Mouse (Mus musculus): ENCODE measurements around the gene Plau.

Gene Plau

DNA sequence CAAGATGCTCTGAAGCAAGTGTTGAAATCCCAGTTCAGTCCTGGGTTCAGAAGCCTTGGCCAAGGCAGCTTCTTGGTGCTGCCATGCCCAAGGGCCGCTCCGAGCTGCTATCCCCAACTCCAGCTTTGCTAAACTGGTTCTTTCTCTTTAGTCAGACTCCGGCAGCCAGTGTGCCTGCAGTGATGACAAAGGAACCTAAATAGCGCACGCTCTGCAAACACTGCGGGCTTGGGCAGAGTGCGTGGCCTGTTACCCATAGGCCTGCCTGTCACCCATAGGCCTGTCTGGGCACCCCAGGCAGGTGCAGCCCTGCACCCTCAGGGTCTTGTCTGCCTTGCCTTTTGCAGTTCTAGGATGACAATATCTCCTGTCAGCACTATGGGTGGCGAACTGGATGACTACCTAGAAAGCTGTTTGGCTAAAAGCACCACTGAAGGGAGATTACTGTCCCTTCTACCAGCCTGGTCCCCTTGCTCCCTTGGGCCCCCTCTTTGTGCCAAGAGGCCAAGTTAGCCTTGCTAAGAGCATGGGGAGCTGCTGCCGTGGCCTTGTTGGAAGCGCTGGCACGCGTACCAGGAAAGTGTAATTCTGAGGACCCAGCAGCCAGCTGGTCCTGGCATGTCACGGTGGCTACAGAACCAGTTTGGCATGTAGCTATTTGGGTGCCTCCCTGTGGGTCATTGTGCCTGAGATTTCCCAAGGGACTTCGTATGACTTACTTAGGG lies 30.2 kb upstream of the Plau start:
- in situ Hi-C loops (cut with MboI, MseI), result no loop called here

DNA sequence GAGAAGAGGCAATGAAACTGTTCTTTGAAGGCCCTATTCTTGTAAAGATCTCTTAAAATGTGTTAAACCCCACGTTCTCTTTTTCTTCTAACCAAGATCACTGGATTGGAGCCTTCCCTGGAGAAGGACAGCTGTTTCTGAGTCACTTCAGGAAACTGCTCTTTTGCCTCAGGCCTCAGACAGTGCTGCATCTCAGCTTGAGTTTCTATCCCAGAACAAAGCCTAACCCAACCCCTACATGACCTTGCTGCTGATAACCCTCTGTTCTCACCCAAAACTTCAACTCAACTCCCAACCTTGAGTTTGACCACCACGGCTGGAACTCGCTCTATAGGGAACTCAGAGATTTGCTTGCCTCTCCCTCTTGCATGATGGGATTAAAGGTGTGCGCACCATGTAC lies 27.1 kb upstream of the Plau start:
- in situ Hi-C loops (cut with MboI, MseI), result no loop called here

DNA sequence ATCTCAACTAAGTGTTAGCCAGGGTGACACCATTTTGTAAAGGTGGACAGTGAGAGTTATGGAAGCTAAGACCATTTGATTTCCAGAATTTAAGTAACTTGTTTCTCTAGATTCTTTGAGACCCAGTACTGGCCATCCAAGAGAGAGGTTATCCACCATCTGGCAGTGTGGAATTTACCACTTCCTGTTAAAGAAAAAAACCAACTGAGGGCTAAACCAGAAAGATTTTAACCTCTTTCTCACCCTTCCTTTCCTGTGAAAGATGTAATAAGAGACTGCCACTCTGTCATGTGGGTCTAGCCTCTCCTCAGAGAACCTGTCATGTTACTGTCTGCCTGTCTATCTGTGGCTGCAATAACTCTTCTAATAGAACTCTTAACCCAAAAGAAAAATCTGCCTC lies 26.6 kb upstream of the Plau start:
- in situ Hi-C loops (cut with MboI, MseI), result no loop called here

DNA sequence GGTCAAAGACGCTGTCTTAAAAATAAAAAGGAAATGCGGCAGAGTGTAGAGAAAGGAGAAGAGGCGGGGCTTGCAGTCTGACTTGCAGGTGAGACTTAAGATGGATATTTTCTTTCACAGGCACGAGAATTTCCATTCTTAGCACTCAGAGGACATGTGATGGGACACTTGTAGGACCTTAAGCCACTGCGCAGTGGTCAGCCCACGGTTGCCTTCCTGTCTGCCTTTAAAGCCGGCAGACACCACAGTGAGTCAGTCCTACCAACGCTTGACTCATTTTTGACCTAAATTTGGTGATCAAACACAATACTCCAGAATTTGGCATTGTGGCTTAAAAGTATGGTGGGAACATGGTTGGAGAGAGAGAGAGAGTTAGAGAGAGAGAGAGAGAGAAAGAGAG lies 25.2 kb upstream of the Plau start:
- in situ Hi-C loops (cut with MboI, MseI), result no loop called here

DNA sequence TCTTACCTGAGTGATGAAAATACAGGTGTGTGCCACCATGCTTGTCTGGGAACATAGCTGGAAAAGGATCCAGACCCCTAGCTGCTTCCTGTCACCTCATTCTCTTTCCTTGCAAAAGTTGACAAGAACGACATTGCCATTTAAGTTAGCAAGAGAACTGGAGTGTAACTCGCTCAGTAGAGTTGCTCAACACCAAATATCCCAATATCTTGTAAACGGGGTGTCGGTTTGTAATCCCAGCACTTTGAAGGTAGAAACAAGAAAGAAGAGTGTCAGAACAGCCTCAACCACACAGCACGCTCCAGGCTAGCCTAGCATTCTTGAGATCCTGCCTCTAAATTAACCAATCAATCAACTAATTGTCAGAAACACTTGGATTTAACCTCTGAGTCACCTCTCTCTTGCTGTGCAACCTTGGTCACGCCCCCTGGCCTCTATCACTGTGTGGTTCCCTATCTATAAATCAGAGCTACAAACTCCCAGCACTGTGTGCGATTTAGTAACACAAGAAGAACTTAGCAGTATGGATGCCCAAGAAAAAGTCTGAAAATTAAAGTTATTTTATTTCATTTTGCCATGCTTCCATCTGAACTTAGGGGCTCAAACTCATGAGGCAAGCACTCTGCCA lies 24.6 kb upstream of the Plau start:
- in situ Hi-C loops (cut with MboI, MseI), result no loop called here

DNA sequence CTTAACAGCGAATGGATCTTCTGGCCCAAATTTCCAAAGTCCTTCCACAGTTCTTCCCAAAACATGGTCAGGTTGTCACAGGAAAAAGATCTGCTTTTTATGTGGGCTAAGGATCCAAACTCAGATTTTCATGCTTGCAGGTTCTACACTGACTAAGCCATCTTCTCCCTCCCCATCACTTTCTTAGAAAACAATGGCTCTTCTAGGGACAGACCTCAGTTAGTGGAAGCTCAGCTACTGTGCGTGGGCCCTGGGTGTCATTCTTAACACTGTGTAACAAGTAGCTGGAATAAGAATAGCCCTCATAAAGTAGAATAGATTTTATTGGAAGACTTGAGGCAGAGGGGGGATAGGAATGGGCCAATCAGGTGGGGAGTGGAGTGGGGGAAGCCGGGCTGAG lies 21.0 kb upstream of the Plau start:
- in situ Hi-C loops (cut with MboI, MseI), result no loop called here

DNA sequence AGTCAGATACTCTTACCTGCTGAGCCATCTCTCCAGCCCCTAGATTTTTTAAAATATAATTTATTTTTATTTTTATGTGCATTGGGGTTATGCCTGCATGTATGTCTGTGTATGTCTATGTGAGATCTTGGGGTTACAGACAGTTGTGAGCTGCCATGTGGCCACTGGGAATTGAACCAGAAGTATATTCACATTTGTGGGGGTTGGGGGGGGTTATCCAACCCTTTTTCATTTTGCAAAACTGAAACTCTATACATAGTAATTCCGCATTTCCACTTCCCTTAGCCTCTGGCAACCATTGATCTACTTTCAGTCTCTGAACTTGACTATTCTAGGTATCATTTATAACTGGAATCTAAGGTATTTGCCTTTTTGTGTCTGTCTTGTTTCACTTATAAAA lies 11.9 kb upstream of the Plau start:
- in situ Hi-C loops (cut with MboI, MseI), result no loop called here

DNA sequence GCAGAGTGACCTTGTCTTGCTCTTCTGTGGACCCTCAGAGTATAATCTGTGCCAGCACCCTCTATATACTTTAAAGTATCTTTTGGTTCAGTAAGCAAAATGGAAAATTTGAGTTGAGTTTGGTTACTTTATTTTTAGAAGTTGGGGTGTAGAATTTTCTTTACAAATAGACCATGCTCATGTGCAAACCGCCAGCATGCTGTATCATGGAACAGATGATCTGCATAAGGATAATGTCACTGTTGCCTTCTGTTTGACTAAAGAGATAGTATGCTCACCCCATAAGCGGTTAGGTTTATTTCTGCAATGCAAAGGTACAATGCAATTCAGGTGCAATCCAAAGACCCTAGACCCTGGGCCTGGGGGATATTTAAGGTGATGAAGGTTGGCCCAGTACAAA lies 10.9 kb upstream of the Plau start:
- in situ Hi-C loops (cut with MboI, MseI), result no loop called here

DNA sequence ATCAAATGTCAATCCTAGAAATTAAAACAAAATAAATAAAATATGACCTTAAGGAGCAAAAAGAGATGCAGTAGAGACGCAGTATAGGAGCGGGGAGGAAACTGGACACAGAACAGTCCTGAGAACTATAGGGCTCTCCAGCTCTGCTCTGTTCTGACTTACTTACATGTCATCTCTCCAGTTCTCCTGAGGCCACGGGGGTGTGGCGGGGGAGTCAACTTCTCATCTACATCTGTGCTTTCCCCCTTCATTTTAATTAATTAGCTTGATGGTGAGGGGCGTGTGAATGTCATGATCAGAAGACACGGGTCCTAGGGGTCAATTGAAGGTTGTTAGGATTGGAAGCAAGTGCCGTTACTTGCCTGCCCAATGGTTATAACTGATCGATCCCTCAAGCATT lies 9.4 kb upstream of the Plau start:
- in situ Hi-C loops (cut with MboI, MseI), result no loop called here

DNA sequence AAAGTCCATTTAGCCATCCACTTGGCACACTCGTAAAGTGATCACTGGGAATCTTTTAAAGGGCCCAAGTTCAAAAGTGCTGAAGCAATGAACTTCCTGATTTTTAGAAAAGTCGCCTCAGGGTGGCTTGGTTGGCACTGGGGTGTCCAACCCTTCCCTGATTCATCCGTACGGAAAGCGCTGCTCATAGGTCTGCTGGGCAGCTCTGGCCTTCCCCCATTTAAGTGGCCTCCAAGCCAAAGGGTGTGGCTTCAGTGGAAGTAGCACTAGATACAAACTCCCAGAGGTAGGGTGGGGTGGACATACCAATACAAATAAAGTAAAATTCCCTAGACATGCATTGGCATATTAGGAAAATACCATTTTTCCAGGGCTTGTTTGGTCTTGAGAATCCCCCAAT lies 9.0 kb upstream of the Plau start:
- in situ Hi-C loops (cut with MboI, MseI), result no loop called here

DNA sequence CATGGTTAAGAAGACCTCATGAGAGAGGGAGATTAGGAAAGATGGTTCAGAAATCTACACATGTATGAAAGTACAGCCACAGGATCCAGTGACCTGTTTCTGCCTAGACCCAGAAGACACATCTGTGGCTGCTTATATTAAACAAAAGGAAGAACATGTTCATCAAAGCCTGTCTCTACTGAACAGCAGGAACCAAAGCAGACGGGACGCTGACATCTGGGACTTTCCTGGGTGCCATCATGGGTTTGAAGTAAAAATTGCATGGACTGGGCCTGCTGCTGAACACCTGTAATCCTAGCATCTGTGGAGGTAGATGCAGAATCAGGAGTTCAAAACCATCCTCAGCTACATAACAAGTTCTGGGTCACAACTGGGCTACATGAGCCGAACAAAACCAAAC lies 7.9 kb upstream of the Plau start:
- in situ Hi-C loops (cut with MboI, MseI), result no loop called here

DNA sequence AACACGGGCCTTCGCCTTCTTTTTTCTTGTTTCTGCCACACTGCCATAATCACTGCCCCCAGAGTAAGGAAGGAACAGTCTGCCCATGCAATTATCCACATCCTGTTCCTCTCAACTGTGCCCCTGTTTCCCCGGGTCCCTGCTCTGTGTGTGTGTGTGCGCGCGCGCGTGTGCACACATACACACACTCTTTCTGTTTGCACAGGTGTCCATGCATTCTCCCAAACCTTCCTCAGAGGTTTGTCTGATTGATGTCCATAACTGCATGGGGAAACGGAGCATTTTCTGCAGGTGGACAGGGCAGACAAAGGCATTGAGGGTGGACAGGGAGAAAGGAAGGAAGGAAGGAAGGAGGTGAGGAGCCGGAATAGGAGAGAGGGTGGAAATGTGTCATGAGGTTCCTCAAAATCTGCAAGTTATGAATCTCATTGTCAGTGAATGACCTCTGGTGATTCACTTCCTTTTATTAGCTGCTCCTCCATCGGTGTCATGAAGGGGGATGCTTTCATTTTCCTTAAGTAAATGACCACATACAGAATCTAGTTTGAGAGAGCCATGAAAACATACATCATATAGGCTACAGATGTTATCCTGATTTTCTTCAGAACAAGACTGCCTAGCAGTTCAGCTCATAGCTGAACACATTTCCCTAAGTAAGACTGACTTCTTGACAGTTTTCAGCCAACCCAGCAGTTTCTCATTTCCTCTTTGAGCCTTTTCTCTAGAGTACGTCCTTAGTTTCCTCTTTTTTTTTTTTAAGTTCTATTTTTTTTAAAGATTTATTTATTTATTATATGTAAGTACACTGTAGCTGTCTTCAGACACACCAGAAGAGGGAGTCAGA lies 6.7 kb upstream of the Plau start:
- in situ Hi-C loops (cut with MboI, MseI), result no loop called here

DNA sequence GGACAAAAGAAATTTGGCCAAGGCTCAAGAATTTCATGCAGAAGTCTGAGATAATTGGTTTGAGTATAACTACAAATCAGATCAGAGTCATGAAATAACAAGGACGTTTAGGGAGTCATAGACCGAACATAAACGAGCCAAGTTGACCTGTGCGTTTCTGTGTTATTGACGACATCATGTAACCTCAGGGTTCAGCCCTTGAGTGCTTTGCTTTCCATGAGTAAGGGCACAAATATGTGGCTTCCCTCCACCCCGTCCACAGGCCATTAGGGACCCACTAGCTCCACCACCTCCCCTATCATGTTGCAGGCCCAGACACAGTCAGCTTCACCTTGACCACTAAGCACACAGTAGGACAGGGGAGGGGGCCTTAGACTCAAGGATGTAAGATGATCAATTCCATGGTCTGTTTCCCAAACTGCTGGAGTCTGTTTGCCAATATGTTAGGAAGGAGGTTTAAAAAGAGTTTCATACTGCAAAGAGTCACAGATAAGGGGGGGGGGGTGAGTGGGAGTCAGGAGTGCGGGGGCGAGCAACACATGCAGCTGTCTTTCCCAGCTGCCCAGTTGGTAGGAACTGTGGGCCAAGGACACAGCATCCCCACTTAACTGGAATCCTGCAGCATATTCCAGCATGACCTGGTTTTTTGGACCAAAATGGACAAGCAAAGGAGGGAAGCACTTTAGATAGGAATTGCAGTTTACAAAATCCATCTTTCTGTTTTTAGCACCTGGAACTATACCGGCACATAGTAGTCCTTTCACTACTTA lies 5.1 kb upstream of the Plau start:
- in situ Hi-C loops (cut with MboI, MseI), result no loop called here

DNA sequence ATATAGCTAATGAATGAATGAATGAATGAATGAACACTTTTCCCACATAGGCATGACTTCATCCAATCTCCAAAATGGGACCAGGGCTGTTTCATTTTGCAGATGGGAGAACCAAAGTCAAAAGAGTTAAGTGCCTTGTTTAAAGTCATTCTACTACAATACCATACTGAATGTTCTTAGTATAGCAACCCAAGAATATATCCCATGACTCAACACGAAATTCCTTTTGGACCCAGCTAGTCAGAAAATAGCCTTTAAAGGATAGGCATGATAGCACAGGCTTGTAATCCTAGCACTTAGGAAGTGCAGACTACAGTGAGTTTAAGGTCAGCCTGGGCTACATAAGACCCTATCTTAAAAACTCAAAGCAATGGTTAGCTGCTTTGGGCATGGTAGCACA lies 4.5 kb upstream of the Plau start:
- in situ Hi-C loops (cut with MboI, MseI), result no loop called here

DNA sequence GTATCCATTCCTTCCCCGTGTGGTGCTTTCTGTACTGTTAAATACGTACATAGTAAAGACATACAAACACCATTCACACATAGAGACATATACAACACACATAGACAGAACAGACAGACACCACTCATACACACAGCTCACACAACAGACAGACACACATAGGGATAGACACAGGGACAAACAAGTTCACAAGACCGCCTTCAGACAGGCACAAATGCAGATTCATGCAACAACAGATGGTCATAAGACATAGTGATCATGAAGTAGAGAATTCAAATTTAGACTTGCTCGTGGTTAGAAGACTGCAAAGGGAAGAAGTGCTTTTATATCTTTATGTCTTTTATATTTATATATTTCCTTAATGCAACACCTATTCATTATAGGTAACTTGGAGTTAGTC lies 2.9 kb upstream of the Plau start:
- in situ Hi-C loops (cut with MboI, MseI), result no loop called here

DNA sequence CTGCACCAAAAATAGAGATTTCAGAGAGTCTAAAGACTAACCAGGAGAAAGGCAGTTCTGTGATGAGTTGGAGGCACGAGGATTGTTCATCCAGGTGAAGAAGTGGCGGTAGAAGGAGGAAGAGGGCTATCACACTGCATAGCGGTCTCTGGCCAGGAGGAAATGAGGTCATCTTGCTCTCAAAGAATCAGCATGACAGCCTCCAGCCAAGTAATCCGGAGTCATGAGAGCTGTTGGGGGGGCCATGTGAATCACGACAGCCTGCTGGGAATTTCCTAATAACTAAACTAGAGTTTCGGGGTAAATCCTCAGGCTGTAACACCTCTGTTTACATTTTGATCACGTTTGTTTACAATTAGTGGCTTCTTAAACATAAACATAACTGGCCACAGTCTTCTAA lies 2.3 kb upstream of the Plau start:
- in situ Hi-C loops (cut with MboI, MseI), result no loop called here

DNA sequence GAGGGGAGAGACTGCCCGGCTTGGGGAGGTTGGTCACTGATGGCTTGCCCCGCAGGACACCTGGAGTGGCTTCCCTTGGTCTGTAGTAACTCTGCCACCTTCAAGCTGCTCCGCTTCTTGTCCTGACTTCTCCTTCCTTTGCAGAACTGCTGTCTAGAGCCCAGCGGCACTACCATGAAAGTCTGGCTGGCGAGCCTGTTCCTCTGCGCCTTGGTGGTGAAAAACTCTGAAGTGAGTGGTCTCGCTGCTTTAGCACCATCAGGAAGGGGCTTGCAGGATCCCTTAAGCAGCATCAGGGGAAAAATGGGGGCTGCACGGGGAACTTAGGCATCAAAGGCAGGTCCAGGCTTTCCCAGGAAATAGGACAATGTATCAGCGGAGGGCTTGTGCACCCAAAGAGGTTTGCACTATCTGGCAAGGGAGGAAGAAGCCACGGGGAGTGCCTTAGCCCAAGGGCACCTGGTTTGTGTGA lies 481 bp downstream of the Plau start:
- in situ Hi-C loops (cut with MboI, MseI), result no loop called here

DNA sequence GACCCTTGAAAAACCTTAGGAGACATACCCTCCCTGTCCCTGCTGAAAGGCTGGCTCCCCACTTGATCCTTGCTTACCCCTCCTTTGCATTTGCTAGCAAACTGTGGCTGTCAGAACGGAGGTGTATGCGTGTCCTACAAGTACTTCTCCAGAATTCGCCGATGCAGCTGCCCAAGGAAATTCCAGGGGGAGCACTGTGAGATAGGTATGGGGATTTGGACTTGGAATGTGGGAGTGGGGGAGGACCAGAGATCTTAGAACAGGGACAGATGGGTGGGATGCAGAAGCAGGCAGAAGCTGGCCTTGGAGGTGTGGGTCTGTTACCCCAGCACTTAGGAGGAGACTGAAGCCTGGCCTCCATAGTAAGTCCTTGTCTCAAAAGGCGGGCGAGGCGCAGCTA lies 1.2 kb downstream of the Plau start:
- in situ Hi-C loops (cut with MboI, MseI), result no loop called here

DNA sequence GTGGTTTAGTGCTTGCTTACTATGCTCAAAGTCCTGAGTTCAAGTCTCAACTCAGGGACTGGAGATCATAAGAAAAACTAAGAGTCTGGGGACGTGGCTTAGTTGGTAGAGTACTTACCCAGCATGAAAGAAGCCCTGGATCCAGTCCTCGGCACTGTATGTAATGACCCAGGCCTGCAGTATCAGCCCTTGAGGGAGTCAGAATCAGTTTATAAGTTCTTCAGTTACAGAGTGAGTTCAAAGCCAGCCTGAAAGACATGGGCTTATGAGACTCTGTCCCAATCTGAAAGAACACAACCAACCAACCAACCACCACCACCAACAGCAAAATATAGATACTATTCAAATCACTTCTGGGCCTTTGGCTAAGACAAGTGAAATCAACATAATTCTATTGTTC lies 5.1 kb downstream of the Plau start:
- in situ Hi-C loops (cut with MboI, MseI), result no loop called here

DNA sequence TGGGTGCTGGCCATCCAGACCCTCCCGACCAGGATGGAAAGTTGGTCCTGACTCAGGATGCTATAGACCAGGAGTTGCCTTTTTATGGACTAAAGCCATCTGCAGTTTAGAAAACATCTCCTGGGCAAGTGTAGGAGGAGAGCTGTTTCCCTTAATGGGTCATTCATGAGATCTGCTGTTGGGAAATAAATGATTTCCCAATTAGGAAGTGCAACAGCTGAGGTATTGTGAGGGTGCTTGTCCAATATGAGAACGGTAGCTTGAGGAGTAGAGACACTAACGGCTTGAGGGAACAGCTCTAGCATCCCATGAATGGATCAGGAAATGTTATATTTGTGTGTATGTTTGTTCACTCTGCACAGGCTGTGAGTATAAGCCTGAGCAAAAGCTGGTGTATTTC lies 6.2 kb downstream of the Plau start:
- in situ Hi-C loops (cut with MboI, MseI), result no loop called here

DNA sequence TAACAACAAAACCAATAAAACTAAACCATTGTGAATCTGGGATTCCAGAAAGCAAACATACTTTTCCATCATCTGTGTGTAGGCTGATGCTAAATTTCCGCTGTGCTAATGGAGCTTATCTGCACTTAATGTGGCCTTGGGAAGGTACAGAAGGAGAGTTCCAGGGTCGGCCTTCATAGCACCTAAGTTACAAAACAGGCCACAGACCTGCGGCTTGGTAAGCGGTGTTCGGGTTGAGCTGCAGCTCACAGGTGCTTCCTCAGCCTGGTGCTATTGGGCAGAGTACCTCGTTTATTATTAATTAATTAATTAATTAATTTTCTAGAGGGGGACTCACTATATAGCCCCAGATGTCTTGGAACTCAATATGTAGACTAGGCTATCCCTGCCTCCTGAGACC lies 7.7 kb downstream of the Plau start:
- in situ Hi-C loops (cut with MboI, MseI), result no loop called here
